Mouse (Mus musculus): ENCODE measurements at regions not wholly inside any gene's neighbourhood (a gene's known extent, or its start where the extent isn't known, plus 50 kb on each side); places are given as distances from the start of the nearest gene placed in this dataset.

DNA sequence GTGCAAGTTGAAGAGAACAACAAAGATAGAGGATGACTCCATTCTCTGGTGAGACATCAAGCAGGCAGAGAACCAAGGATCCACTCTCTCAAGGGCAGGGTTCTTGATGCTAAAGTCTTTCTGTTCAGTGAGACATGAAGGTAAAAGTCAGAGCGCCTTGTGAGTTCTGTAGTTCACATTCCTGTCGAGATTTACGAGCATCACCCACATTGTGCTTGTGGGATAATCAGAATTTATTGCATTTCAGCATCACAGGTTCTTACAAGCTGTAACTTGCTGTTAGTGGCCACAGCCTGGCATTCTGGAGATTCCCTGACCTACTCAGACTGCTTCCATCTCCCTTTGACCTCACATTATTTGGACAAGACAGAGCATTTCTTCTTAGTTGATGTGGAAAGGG is 540.9 kb upstream of the Atp2b1 start:
- POLR2A ChIA-PET: no interaction called here
- CTCF ChIA-PET: no interaction called here

DNA sequence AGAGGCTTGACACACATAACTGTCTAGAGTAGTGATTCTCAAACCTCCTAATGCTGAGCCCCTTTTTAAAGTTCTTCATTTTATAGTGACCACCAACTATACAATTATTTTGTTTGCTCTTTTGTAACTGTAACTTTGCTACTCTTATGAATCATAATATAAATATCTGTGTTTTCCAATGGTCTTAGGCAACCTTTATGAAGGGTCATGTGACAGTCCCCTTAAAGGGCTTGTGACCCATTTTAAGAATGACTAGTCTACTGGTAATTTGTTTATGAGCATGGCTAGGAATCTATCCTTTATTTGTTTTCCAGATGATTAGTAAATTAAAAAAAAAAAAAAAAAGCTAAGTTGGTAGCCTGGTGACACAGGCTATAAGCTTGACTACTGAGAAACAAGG is 539.5 kb upstream of the Atp2b1 start:
- POLR2A ChIA-PET: interaction anchor here in 1 of 4 experiments (0.7 kb wide), 1 partner anchor 628 kb away, joined by 3 read pairs; no protein-coding TSS in a partner anchor
- CTCF ChIA-PET: interaction anchor here in 1 of 4 experiments (0.6 kb wide), 1 partner anchor 1313 kb away, joined by 5 read pairs; no protein-coding TSS in a partner anchor

DNA sequence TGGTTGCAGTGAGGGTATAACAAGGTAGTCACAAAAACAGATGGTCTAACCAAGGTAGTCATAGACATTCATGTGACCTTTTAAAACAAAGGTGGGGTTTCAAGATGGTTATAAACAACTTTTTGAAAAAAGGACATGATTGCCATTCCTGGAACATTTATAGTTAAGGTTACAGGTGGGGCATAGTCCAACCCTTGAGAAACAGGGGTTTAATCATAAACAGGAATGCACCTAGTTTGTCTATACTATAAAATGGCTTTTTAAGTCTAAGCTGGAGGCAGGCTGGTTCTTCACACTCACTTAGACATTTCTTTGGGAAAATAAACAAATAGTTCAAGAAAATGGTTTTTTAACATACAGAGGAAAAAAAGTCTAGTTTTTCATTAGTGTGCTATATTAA is 525.7 kb upstream of the Atp2b1 start:
- CTCF ChIA-PET: no interaction called here
- POLR2A ChIA-PET: no interaction called here

DNA sequence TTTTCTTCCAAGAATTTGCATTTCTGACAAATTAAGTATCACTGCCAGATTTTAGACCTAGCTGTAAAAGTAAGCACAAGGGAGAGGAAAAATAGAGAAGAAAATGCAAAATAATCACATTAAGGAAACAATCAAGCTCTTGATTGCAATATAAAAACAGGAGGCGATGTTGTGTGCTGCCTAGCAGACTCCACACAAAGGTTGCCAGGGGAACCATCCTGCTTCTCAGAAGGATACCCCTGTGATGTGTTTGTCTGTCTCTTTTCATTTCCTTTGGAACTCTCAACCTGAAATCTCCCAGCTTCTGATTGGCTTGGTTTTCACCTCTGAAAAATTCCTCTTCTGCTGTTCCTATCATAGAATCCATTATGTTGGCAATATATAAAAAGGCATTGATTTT is 514.3 kb upstream of the Atp2b1 start:
- ChIA-PET POLR2A (no interaction called here), CTCF (no interaction called here)

- POLR2A ChIA-PET: no interaction called here
- CTCF ChIA-PET: interaction anchor here in 1 of 4 experiments (0.6 kb wide), 1 partner anchor 212 kb away, joined by 3 read pairs; no protein-coding TSS in a partner anchor
Observed at GRCm38 (mm10) chr10:98417807-98418743, 496.1 kb upstream of the Atp2b1 start.

GRCm38 (mm10) chr10:98424450-98424849 is 489.8 kb upstream of the Atp2b1 start:
- ChIA-PET POLR2A (no interaction called here), CTCF (no interaction called here)

DNA sequence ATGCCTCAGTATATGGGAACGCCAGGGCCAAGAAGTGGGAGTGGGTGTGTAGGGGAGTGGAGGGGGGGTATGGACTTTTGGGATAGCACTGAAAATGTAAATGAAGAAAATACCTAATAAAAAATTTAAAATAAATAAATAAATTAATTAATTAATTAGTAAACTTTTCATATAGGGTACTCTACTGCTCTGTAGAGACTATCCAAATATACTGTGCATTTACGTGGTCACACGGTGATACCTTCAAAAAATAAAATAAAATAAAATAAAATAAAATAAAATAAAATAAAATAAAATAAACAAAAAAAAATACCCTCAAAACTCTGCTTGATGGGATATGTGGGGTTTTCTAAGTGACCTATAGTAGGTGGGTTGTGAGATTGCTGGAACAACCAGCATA is 479.2 kb upstream of the Atp2b1 start:
- CTCF ChIA-PET: no interaction called here
- POLR2A ChIA-PET: no interaction called here

DNA sequence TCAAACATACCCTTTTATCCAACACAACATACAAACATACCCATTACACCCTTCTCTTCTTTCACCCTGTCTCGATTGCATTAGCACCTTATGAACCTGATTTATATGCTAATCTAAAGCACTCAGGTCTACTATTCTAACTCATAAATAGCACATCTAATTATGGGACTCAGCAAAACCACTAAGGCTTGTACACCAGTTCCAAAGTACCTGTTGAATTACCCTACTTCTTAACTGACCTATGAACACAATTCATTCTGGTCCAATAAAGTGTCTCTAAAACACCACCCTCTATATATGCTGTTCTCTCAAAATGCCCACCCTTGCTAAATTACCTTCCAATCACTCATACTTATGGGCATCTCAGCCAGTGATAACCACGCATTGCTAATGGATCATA is 452.7 kb upstream of the Atp2b1 start:
- CTCF ChIA-PET: no interaction called here
- POLR2A ChIA-PET: no interaction called here

DNA sequence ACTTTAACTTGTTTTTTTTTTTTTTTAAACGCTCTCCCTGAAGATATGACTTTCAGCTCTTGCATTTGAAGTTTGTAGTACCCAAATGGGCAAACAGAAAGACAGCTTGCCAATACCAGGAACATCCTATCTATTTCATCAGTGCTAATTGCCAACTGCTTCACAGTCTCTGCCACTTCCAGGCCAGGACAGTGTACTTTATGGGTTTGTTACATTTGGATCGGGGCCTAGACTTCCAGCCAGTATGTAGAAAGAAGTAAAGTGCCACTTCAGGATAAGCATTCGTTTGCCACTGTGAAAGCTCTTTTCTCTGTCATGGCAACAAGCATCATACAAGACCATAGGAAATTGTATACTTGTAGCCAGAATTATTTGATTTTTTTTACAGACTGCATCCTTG is 439.6 kb upstream of the Atp2b1 start:
- ChIA-PET CTCF (no interaction called here), POLR2A (interaction anchor here in 1 of 4 experiments (0.6 kb wide), 1 partner anchor 392 kb away, joined by 3 read pairs; no protein-coding TSS in a partner anchor)

- CTCF ChIA-PET: no interaction called here
- POLR2A ChIA-PET: no interaction called here
Observed at GRCm38 (mm10) chr10:98485751-98486681, 428.2 kb upstream of the Atp2b1 start.

DNA sequence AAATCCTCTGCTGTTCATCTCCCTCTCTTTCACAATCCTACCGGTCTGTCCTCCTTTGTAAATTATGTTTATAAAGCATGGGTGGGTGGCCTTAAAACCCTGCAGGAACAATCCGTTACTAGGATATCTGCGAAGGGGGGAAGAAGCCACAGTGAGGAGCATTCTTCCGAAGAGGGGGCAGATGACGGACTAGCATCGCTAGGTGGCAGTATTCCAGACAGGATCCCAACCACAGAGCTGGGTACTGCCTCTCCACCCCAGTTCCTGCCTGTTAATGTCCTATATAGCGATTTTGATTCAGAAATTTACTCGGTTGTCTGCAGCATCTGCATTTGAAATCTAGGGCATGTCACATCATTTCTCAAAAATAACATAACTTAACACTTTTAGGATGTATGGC is 419.9 kb upstream of the Atp2b1 start:
- POLR2A ChIA-PET: interaction anchor here in 1 of 4 experiments (0.5 kb wide), 1 partner anchor 49 kb away, joined by 3 read pairs; no protein-coding TSS in a partner anchor
- CTCF ChIA-PET: interaction anchor here (0.5 to 2.3 kb wide), 10 partner anchors 16 to 1215 kb away, joined by 3 to 7 read pairs (median 3); no protein-coding TSS in a partner anchor

- CTCF ChIA-PET: no interaction called here
- POLR2A ChIA-PET: no interaction called here
Observed at GRCm38 (mm10) chr10:98496254-98496653, 418.0 kb upstream of the Atp2b1 start.

DNA sequence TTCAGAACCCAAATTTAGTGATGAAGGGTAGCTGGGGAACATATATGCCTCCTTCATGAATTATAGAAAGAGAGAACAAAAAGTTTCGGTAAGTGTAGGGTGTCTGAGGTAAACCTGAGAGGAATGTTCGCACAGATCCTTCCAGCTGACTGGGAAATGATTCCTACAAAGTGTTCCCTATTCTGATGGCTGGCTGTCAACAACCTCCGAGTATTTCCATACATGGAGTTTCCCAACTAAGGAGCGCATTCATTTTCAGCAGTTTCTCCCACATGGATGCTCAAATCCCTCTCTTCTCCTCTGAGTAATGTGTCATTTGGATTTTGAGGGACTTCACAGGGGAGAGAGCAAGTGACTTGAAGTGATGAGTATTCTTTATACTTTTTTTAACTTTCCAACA is 413.9 kb upstream of the Atp2b1 start:
- POLR2A ChIA-PET: no interaction called here

GRCm38 (mm10) chr10:98501566-98501965 is 412.6 kb upstream of the Atp2b1 start:
- ChIA-PET CTCF (no interaction called here), POLR2A (interaction anchor here in 1 of 4 experiments (0.6 kb wide), 1 partner anchor 32 kb away, joined by 3 read pairs; no protein-coding TSS in a partner anchor)

More for the DNA sequence above, 413.9 kb upstream of the Atp2b1 start:
- CTCF ChIA-PET: no interaction called here

DNA sequence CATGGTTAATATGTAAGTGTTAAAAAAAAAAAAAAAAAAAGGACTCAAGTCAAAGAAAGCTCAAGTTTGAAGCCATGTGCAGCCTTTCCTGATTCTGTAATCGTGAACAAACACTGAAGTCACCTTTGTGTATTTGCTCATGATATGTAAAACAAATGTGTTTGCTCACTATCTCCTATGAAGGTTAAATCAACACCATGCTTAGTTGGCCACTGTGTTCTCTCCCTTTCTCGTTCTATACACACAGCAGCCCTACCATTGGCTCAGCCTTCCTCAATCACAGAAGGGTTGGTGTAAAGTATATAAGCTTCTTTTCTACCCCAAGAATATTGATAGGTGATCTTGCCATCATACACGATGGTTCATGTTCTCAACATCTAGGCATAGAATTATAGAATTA is 409.7 kb upstream of the Atp2b1 start:
- ChIA-PET CTCF (no interaction called here), POLR2A (interaction anchor here in 1 of 4 experiments (0.7 kb wide), 1 partner anchor 55 kb away, joined by 3 read pairs; no protein-coding TSS in a partner anchor)

DNA sequence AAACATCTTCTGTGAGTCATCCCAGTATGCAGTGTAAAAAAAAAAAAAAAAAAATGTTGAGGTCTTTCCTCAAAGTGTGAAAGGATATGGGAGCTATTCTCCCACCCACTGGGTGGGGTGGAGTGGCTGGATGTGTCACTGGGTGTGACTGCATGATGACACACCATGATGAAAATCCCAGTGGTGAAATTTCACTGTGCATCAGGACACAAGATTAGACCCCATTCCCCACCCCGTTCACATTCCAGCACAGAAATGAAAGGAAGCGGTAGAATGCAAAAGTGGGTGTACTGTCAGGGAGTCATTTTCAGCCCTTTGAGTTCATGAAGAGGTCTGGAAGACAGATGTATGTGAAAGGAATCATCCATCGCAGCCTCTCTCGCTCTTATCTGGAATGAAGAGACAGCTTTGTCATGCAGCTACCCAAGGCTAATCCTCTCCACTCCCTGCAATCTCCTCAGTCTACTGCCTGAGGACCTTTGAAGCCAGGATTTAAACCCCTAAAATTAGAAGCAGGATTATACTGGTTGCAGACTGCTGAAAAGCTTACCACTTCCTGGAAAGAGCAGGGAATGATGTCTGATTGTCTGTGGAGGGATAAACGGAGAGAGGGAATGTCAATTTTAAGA is 405.6 kb upstream of the Atp2b1 start:
- POLR2A ChIA-PET: interaction anchor here in 1 of 4 experiments (0.7 kb wide), 2 partner anchors 17 to 334 kb away, joined by 3 read pairs; no protein-coding TSS in a partner anchor
- CTCF ChIA-PET: no interaction called here

DNA sequence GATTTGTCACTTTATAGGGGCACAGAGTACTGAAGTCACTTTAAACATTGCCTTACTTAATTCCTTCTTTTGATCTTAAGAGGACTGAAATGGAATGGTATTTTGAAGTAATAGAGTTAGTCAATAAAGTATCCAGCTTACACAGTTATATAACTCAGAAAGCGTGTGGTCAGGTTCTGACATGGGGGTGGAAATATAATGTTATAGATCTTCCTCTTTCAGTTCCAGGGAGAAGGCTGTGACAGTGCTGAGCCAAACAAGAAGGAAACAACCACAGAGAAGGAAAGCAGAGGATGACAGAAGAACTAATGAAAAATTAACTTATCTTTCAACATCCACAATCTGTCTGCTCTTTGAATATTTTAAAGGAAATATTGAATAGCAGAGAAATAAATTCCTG is 399.4 kb upstream of the Atp2b1 start:
- POLR2A ChIA-PET: no interaction called here
- CTCF ChIA-PET: no interaction called here

GRCm38 (mm10) chr10:98517609-98518008 is 396.6 kb upstream of the Atp2b1 start:
- ChIA-PET CTCF (no interaction called here), POLR2A (no interaction called here)

DNA sequence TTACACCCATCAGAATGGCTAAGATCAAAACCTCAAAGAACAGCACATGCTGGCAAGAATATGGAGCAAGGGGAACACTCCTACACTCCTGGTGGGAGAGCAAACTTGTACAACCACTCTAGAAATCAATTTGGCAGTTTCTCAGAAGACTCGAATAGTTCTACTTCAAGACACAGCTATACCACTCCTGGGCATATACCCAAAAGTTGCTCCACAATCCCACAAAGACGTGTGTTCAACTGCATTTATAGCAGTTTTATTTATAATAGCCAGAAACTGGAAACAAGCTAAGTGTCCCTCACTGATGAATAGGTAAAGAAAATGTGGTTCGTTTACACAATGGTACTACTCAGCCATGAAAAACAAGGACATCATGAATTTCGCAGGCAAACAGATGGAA is 384.6 kb upstream of the Atp2b1 start:
- CTCF ChIA-PET: no interaction called here
- POLR2A ChIA-PET: no interaction called here

- ChIA-PET CTCF (no interaction called here), POLR2A (no interaction called here)
Observed at GRCm38 (mm10) chr10:98531425-98531824, 382.8 kb upstream of the Atp2b1 start.

Measured in embryonic stem cell, embryonic (primary cell).